Comparison of ENCODE assay signal across 25 mouse cellular contexts in the genomic region with DNA sequence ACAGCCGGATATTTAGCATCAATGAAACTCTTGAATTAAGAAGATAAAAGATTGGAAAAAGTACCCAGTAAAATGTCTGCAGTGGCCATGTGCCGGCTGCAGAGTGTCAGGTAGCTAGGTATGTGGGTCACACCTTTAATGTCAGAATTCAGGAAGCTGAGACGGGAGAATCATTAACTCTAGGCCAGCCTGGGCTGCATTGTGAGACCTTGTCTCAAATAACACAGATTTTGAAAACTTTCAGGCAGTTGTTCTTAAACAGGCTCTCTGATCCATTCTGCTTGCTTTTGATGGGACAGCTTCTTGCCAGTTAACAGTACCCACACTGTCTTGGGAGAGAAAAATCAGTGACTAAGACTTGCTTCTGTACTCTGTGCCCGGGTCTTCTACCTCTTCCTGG. TPM values are rescaled to one million over a fixed set of nuclear protein-coding genes. Genes with fewer than 3 reads are reported as not detected.
DNase-seq lines count a peak whose midpoint lies in the region; ATAC-seq lines count a peak whose summit lies in the region.
"Had no signal": no experiment of that assay in that cellular context is flagged by ENCODE, and none has a peak within 500 bp of the region (broad histone marks: within the 10 kb centered on the region; RNA-seq: fewer than 3 reads in every experiment).

No protein-coding gene starts in this region.

- no peaks in the 10 kb centered on the region for H3K36me3 ChIP-seq in heart, embryonic 16.5 days (ENCODE audit: control insufficient read depth, insufficient read depth)
- H3K36me3 ChIP-seq in lung, embryonic 16.5 days (ENCODE audit: control insufficient read depth, insufficient read depth, low read length): no peaks in the 10 kb centered on the region
- H3K36me3 ChIP-seq: embryonic facial prominence, embryonic 13.5 days; hindbrain, embryonic 12.5 days; limb, embryonic 13.5 days; liver, embryonic 12.5 days; midbrain, embryonic 12.5 days had no signal

- peak overlapping the region; percentile 37; the same call in 1 of the 2 replicates for H3K9ac ChIP-seq in heart, embryonic 16.5 days (ENCODE audit: low read length)
- peak overlapping the region; percentile 46; the same call in 1 of the 2 replicates for H3K9ac ChIP-seq in lung, embryonic 16.5 days (ENCODE audit: low read length)
- H3K9ac ChIP-seq: embryonic facial prominence, embryonic 13.5 days; forebrain, embryonic 13.5 days; hindbrain, embryonic 12.5 days; limb, embryonic 13.5 days; liver, embryonic 12.5 days; midbrain, embryonic 12.5 days had no signal

- H3K9me3 ChIP-seq in heart, embryonic 16.5 days (replicated peaks; ENCODE audit: control insufficient read depth, low read length): no peaks in the 10 kb centered on the region
- H3K9me3 ChIP-seq in lung, embryonic 16.5 days (ENCODE audit: control insufficient read depth, low read length): no peaks in the 10 kb centered on the region
- H3K9me3 ChIP-seq: embryonic facial prominence, embryonic 13.5 days; forebrain, embryonic 13.5 days; hindbrain, embryonic 12.5 days; limb, embryonic 13.5 days; liver, embryonic 12.5 days; midbrain, embryonic 12.5 days had no signal

- H3K27ac ChIP-seq in heart, embryonic 16.5 days (ENCODE audit: low read length): peak overlapping the region; percentile 64
- H3K27ac ChIP-seq in lung, embryonic 16.5 days (ENCODE audit: low read length): no peak overlapping the region
- H3K27ac ChIP-seq: embryonic facial prominence, embryonic 13.5 days; forebrain, embryonic 13.5 days; hindbrain, embryonic 12.5 days; limb, embryonic 13.5 days; liver, embryonic 12.5 days; midbrain, embryonic 12.5 days had no signal

- WGBS in heart, embryonic 16.5 days: 67% methylated on average over 4 of the region's 4 CpGs
- WGBS in lung, embryonic 16.5 days: 65% methylated on average over 4 of the region's 4 CpGs

- intact Hi-C loops in heart, postnatal 14 days (cut with DNase I): no loop called here

- no peak for ATAC-seq in heart, embryonic 16.5 days (replicated peaks; ENCODE audit: extremely low read depth, insufficient read depth, low FRiP score)
- ATAC-seq in lung, embryonic 16.5 days (ENCODE audit: low read depth): no peak
- ATAC-seq: forebrain, embryonic 13.5 days; intestine, postnatal 0 days; liver, embryonic 12.5 days had no signal

- H3K4me2 ChIP-seq in heart, embryonic 16.5 days (ENCODE audit: low read depth, low read length): peak overlapping the region; percentile 15
- no peak overlapping the region for H3K4me2 ChIP-seq in lung, embryonic 16.5 days (ENCODE audit: low read depth, low read length)
- H3K4me2 ChIP-seq: embryonic facial prominence, embryonic 13.5 days; forebrain, embryonic 13.5 days; hindbrain, embryonic 12.5 days; limb, embryonic 13.5 days; liver, embryonic 12.5 days; midbrain, embryonic 12.5 days had no signal

- no peak overlapping the region for H3K4me3 ChIP-seq in heart, embryonic 16.5 days (ENCODE audit: low read length)
- no peak overlapping the region for H3K4me3 ChIP-seq in lung, embryonic 16.5 days (ENCODE audit: low read length)
- H3K4me3 ChIP-seq: embryonic facial prominence, embryonic 13.5 days; erythroblast, embryonic 14.5 days; forebrain, embryonic 13.5 days; hindbrain, embryonic 12.5 days; limb, embryonic 13.5 days; liver, embryonic 12.5 days; midbrain, embryonic 12.5 days had no signal

- peak; percentile 28 for DNase-seq in heart, adult 11 months
- DNase-seq in heart, postnatal 14 days: no peak
- no peak for DNase-seq in heart, adult 18-20 months
- no peak for DNase-seq in lung, adult 18-20 months
- no peak for DNase-seq in frontal cortex, postnatal 36 days (ENCODE audit: low spot score in 2 of 2)
- DNase-seq: adrenal gland, postnatal 14 days; cerebellum, adult 8-10 months; cerebellum, postnatal 36 days; embryo, embryonic 11 days; gastrocnemius, postnatal 10 days; layer of hippocampus, postnatal 36 days; lung, adult 2 months; thymus, adult 18-20 months; thymus, postnatal 36 days had no signal

- peaks cover 71% of the 10 kb centered on the region for H3K4me1 ChIP-seq in heart, embryonic 16.5 days (ENCODE audit: control insufficient read depth, insufficient read depth, low read length)
- peaks cover 29% of the 10 kb centered on the region for H3K4me1 ChIP-seq in lung, embryonic 16.5 days (replicated peaks; ENCODE audit: control insufficient read depth, insufficient read depth, low read length)
- H3K4me1 ChIP-seq: embryonic facial prominence, embryonic 13.5 days; forebrain, embryonic 13.5 days; liver, embryonic 12.5 days; midbrain, embryonic 12.5 days had no signal

- no peaks in the 10 kb centered on the region for H3K27me3 ChIP-seq in heart, embryonic 16.5 days (ENCODE audit: control insufficient read depth, insufficient read depth, low read length)
- H3K27me3 ChIP-seq in lung, embryonic 16.5 days (ENCODE audit: control insufficient read depth, insufficient read depth, low read depth, low read length): no peaks in the 10 kb centered on the region
- H3K27me3 ChIP-seq: embryonic facial prominence, embryonic 13.5 days; forebrain, embryonic 13.5 days; hindbrain, embryonic 12.5 days; limb, embryonic 13.5 days; liver, embryonic 12.5 days; midbrain, embryonic 12.5 days had no signal

RNA-seq across cellular contexts. Expression of a gene that starts 43.1 kb away (rescaled TPM):
- 100 to 1,000 TPM; 117 to 120 TPM for total RNA-seq in heart, postnatal 14 days (2021)
- 32.1 and 37.9 TPM in 2 replicates for polyA plus RNA-seq in heart, embryonic 16.5 days (2015; fragmentation: Nextera tagmentation; extraction: Ambion mirVana)
- 10 to 100 TPM; 79.3 to 88.2 TPM for total RNA-seq in heart, adult 18-20 months (2021)
- polyA plus RNA-seq in lung, embryonic 16.5 days (2015; fragmentation: Nextera tagmentation; extraction: Ambion mirVana): 12.4 and 14.2 TPM in 2 replicates
- total RNA-seq: monocyte, adult 5-6 weeks had no signal
- polyA plus RNA-seq: erythroblast, embryonic 14.5 days had no signal
